Mouse (Mus musculus): ENCODE results near the gene Fam50b.

DNA sequence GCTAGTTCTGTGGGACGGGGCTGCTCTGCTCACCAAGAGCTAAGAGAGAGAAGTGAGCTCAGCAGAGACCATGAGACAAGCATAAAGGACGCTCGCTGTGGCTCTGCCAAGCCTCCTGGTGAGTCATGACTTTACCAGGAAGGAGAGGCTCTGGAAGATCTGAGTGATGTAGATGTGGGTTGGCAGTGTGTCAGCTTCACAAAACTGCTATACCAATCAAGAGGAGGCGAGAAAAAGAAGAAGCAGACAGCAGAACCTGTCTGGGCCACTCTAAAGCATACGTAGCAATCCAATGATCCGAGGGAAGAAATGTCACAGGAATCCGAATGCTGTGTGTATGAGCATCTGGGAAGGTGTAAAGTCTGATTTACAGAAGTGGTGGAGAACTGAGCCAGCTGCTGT lies 19.2 kb upstream of the Fam50b start:
- TF ChIP-seq MAFK (IDR thresholded peaks at IDR 0.05; ENCODE audit: insufficient read depth, low read depth, low read length) (no peak), CHD2 (IDR thresholded peaks at IDR 0.05; ENCODE audit: low read depth, low read length) (no peak), ZC3H11A (IDR thresholded peaks at IDR 0.05; ENCODE audit: borderline replicate concordance, low read depth, low read length) (no peak), HCFC1 (IDR thresholded peaks at IDR 0.05; ENCODE audit: borderline replicate concordance, insufficient read depth, low read length) (no peak), ZNF384 (IDR thresholded peaks at IDR 0.05; ENCODE audit: low read depth, low read length) (no peak)
